Mouse (Mus musculus): ENCODE measurements around the gene Sigirr. TPM values are rescaled to one million over a fixed set of nuclear protein-coding genes. Genes with fewer than 3 reads are reported as not detected.

The Sigirr gene
- polyA plus RNA-seq, 1 experiment: 4.0 TPM

DNA sequence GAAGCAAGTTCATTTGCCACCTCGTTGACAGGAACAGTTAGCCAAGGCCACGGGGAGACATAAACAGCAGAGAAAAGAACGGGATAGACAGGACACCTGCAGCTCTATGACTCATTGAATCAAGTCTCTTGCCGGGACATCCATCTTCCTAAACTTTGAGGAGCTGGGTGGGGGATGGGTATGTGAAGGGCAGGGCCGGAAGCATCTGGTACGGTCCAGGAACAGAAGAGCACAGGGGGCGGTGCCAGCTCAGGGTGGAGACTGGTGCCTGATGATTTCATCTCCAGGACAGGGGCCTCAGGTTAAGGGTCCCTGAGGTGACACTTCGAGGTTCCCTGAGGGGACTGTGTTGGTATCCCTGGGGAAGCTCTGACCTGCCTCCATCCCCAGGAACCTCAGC is 12.5 kb downstream of the Sigirr start:
- TF ChIP-seq CTCF (IDR thresholded peaks at IDR 0.05; ENCODE audit: extremely low read depth, insufficient read depth, low read length): no peak
- no peak for TF ChIP-seq POLR2A (IDR thresholded peaks at IDR 0.05; ENCODE audit: extremely low read depth, insufficient read depth, low read length)
- H3K4me1 ChIP-seq (ENCODE audit: control insufficient read depth, insufficient read depth, low read length): no peaks in the 10 kb centered on the region
- no peak overlapping the region for H3K4me3 ChIP-seq (ENCODE audit: insufficient read depth, low read length)

DNA sequence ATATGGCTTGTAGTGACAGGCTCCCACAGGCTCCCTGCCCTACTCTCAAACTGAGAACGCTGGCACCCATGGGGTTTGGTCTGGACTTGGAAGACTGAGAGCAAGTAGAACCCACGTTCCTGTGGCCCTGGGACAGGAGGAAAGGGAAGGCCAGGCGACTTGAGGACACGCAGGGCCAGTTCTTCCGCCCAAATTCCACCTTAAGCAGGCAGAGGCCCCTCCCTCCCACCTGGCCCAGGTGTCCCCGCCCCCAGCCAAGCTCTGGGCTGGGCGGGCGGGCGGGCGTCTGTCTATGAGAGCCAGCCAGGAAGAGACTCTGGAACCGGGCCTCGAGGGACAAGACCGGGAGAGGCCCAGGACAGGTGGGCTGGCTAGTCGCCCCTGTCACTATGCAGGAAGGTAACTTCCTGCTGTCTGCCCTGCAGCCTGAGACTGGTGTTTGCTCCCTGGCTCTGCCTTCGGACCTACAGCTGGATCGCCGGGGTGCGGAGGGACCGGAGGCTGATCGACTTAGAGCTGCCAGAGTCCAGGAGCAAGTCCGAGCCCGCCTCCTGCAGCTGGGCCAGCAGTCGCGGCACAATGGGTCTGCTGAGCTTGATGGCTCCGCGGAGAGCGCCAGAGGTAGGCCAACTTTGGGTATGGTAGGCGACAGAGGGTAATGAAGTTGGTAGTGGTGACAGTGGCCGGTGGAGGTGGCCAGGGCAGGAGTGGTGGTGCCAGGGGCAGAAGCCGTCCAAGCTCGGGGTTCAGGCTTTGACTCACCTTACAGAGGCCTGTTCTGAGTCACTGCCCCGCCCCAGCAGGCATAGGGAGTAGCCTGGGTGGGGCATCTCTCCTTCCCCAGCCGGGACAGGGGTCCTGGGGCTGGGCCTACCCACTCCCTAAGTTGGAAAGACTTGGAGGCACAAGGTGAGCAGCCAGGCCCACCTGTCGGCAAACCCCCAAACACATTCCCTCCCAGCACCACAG is 20.6 kb downstream of the Sigirr start:
- Histone ChIP-seq H3K4me3 (ENCODE audit: insufficient read depth, low read length) (no peak overlapping the region), H3K27ac (ENCODE audit: insufficient read depth, low read length) (no peak overlapping the region), H3K4me1 (ENCODE audit: control insufficient read depth, insufficient read depth, low read length) (no peaks in the 10 kb centered on the region)
- no peak for TF ChIP-seq CTCF (IDR thresholded peaks at IDR 0.05; ENCODE audit: extremely low read depth, insufficient read depth, low read length)
- TF ChIP-seq POLR2A (IDR thresholded peaks at IDR 0.05; ENCODE audit: extremely low read depth, insufficient read depth, low read length): no peak

More for the DNA sequence above, 12.5 kb downstream of the Sigirr start:
- H3K27ac ChIP-seq (ENCODE audit: insufficient read depth, low read length): no peak overlapping the region

DNA sequence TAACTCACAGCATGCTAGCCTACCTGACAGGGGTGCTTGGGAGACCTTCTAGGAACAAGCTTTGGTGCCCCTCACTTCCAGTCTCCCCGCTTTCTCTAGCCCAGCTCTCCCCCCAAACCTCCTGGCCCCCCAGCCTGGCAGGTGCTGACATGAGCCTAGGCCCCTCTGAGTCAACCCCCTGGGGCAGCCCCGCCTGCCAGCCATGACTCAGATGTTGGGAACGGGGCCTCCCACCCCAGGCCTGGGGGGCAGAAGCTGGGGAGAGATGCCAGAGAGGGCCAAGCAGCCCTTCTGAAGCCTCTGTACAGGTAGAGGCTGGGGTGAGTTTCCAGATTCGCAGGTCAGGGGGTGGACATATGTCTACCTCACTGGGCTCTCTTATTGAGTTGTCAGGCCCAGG is 21.5 kb downstream of the Sigirr start:
- H3K4me1 ChIP-seq (ENCODE audit: control insufficient read depth, insufficient read depth, low read length): no peaks in the 10 kb centered on the region
- H3K27ac ChIP-seq (ENCODE audit: insufficient read depth, low read length): no peak overlapping the region
- H3K4me3 ChIP-seq (ENCODE audit: insufficient read depth, low read length): no peak overlapping the region
- TF ChIP-seq POLR2A (IDR thresholded peaks at IDR 0.05; ENCODE audit: extremely low read depth, insufficient read depth, low read length): no peak
- TF ChIP-seq CTCF (IDR thresholded peaks at IDR 0.05; ENCODE audit: extremely low read depth, insufficient read depth, low read length): no peak

DNA sequence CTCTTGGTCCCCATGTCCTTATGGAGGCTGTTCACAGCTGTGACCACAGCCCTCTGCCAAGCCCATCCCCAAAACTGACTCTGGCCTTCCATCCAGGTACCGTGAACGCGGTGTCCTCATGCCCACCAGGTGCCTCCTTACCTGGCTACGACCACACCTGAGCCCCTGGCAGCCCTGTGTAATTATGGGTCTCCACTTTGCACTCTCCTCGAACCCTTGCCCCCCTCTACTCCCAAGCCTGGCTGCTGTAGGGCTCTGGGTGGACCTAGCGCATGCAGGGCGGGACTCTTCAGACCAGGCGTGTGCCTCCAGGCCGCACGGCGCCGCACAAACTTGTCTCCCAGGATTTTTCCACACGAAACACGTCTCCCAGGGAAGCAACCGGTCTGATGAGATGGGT is 22.5 kb downstream of the Sigirr start, which contains the start of gene Pkp3:
Pkp3 (plus strand) TSS at position 378 of the 400 bp plus-strand sequence.
- TF ChIP-seq CTCF (IDR thresholded peaks at IDR 0.05; ENCODE audit: extremely low read depth, insufficient read depth, low read length) (no peak), POLR2A (IDR thresholded peaks at IDR 0.05; ENCODE audit: extremely low read depth, insufficient read depth, low read length) (no peak)
- Histone ChIP-seq H3K27ac (ENCODE audit: insufficient read depth, low read length) (no peak within 1 kb of the TSS), H3K4me1 (ENCODE audit: control insufficient read depth, insufficient read depth, low read length) (no peaks in the 10 kb centered on the region), H3K4me3 (ENCODE audit: insufficient read depth, low read length) (no peak within 1 kb of the TSS)

- H3K27ac ChIP-seq (ENCODE audit: insufficient read depth, low read length): no peak overlapping the region
- no peak for TF ChIP-seq POLR2A (IDR thresholded peaks at IDR 0.05; ENCODE audit: extremely low read depth, insufficient read depth, low read length)
- TF ChIP-seq CTCF (IDR thresholded peaks at IDR 0.05; ENCODE audit: extremely low read depth, insufficient read depth, low read length): no peak
Observed at GRCm38 (mm10) chr7:141073782-141074181, 26.6 kb downstream of the Sigirr start.

GRCm38 (mm10) chr7:141072017-141072745 is 28.2 kb downstream of the Sigirr start:
- TF ChIP-seq CTCF (IDR thresholded peaks at IDR 0.05; ENCODE audit: extremely low read depth, insufficient read depth, low read length) (peak; percentile 60), POLR2A (IDR thresholded peaks at IDR 0.05; ENCODE audit: extremely low read depth, insufficient read depth, low read length) (no peak)

More at GRCm38 (mm10) chr7:141073782-141074181, 26.6 kb downstream of the Sigirr start:
- Histone ChIP-seq H3K4me3 (ENCODE audit: insufficient read depth, low read length) (no peak overlapping the region), H3K4me1 (ENCODE audit: control insufficient read depth, insufficient read depth, low read length) (peaks cover 6% of the 10 kb centered on the region)

DNA sequence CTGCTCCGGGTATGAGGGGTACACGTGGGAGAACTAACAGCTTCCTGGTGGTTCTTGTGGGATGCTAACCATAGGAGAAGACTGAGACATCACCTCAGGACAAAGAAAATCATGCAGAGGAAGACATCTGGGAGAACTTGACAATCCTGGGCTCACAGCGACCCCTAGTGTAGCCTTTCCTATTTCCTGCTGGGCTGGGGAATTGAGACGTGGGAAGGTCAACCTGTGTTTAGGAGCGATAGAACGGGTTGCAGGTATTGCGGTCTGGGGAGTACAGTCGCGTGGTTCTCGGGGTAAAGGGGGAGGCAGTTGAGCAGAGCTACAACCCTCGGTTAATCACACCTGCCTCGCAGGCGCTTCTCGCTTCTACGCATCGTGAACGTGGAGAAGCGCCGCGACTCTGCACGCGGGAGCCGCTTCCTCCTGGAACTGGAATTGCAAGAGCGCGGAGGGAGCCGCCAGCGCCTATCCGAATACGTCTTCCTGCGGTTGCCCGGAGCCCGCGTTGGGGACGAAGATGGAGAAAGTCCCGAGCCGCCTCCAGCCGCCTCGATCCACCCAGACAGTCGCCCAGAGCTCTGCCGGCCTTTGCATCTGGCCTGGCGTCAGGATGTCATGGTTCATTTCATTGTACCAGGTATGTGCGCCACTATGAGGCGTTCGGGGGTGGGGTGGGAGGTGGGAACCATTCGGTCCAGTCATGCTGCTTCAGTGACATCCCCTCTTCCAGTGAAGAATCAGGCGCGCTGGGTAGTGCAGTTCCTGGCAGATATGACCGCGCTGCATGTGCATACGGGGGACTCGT is 30.1 kb downstream of the Sigirr start:
- H3K27ac ChIP-seq (ENCODE audit: insufficient read depth, low read length): peak overlapping the region; percentile 58
- peaks cover 6% of the 10 kb centered on the region for H3K4me1 ChIP-seq (ENCODE audit: control insufficient read depth, insufficient read depth, low read length)
- TF ChIP-seq POLR2A (IDR thresholded peaks at IDR 0.05; ENCODE audit: extremely low read depth, insufficient read depth, low read length) (peak; percentile 66), CTCF (IDR thresholded peaks at IDR 0.05; ENCODE audit: extremely low read depth, insufficient read depth, low read length) (peak; percentile 83)
- peak overlapping the region; percentile 28 for H3K4me3 ChIP-seq (ENCODE audit: insufficient read depth, low read length)

More at GRCm38 (mm10) chr7:141072017-141072745, 28.2 kb downstream of the Sigirr start:
- Histone ChIP-seq H3K4me1 (ENCODE audit: control insufficient read depth, insufficient read depth, low read length) (peaks cover 6% of the 10 kb centered on the region), H3K4me3 (ENCODE audit: insufficient read depth, low read length) (no peak overlapping the region), H3K27ac (ENCODE audit: insufficient read depth, low read length) (peak overlapping the region; percentile 74; the same call in 1 of the 2 replicates)

GRCm38 (mm10) chr7:141068351-141068750 is 32.0 kb downstream of the Sigirr start:
- H3K27ac ChIP-seq (ENCODE audit: insufficient read depth, low read length): no peak overlapping the region
- TF ChIP-seq CTCF (IDR thresholded peaks at IDR 0.05; ENCODE audit: extremely low read depth, insufficient read depth, low read length) (no peak), POLR2A (IDR thresholded peaks at IDR 0.05; ENCODE audit: extremely low read depth, insufficient read depth, low read length) (peak; percentile 17; the same call in 1 of the 2 replicates)
- no peak overlapping the region for H3K4me3 ChIP-seq (ENCODE audit: insufficient read depth, low read length)
- H3K4me1 ChIP-seq (ENCODE audit: control insufficient read depth, insufficient read depth, low read length): peaks cover 6% of the 10 kb centered on the region

DNA sequence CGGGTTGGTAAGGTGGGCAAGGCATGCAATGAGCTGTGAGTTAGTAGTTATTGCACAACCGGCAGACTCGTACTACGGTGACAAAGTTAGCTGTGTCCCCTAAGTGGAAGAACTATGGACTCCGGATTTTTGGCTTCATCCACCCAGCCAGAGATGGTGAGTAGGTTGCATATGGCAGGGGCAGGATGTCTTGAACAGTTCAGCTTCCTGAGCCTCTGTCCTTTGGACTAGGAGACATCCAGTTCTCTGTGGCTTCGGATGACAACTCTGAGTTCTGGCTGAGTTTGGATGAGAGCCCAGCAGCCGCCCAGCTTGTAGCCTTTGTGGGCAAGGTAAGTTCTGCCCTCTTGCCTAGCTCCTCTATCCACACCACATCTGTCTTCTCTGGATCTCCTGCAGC is 35.8 kb downstream of the Sigirr start:
- Histone ChIP-seq H3K4me3 (ENCODE audit: insufficient read depth, low read length) (no peak overlapping the region), H3K4me1 (ENCODE audit: control insufficient read depth, insufficient read depth, low read length) (peaks cover 5% of the 10 kb centered on the region), H3K27ac (ENCODE audit: insufficient read depth, low read length) (no peak overlapping the region)
- TF ChIP-seq CTCF (IDR thresholded peaks at IDR 0.05; ENCODE audit: extremely low read depth, insufficient read depth, low read length): no peak
- no peak for TF ChIP-seq POLR2A (IDR thresholded peaks at IDR 0.05; ENCODE audit: extremely low read depth, insufficient read depth, low read length)

Data from cortical plate, adult 2 months (tissue).